Mouse (Mus musculus) thymus, postnatal 25 days (tissue): Measurements from ENCODE around the gene Dact1.

Source experiments
- DNase-seq: peaks from one replicate; pipeline ENCODE4 v3.0.0; 2022

Gene Dact1

DNA sequence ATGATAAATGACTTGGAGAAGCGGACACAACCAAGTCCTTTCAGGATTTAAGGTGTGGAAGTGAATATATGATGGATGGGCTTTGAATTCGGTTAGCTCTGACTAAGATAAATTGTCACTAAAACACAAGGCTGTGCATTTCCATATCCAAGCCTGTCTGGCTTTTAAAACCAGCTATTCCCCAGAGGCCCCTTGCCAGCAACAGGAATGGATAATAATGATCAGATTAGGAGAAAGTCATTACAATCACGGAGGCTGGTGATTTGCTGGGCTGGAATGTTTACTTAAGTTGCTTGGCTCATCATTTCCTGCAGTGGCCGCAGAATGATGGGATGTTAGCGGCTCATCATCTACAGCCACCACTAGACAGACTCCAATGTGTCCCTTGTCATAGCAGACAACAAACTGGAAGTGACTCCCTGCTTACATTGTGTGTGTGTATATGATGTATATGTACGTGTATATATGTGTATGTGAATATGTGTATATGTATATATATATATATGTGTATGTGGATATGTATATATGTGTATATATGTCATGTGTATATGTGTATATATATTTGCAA lies 28.3 kb downstream of the Dact1 start:
- no peak for DNase-seq

DNA sequence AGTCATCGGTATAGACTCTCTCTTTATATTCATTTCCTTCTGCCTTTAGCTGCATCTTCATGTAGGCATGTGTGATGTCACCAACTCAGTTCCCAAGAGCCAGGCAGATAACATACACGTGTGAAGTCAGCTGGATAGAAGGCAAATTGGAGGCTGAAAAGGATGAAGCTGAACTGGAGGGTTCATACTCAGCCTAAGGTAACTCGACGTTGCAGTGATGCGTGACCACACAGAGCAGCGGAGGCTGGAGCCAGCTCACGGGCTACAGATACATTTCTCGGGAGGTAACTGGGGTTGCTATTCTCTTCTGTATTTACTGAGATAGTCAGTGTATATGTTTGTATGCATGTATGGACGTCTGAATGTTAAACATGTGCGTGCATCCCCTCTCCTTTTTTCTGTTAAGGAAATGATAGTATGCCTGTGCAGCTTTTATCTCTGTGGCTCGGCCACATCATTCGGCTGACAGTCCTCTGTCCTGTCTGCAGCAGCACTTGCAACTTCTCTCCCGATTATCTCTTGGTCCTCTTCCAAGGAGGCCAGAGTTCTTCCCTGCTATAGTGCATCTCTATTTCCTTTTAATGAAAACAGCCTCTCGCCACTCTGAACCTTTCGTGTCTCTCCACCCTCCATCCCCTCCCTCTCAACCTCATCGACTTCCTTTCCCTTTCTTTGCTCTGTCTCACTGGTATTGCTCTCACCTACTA lies 29.6 kb downstream of the Dact1 start:
- no peak for DNase-seq

DNA sequence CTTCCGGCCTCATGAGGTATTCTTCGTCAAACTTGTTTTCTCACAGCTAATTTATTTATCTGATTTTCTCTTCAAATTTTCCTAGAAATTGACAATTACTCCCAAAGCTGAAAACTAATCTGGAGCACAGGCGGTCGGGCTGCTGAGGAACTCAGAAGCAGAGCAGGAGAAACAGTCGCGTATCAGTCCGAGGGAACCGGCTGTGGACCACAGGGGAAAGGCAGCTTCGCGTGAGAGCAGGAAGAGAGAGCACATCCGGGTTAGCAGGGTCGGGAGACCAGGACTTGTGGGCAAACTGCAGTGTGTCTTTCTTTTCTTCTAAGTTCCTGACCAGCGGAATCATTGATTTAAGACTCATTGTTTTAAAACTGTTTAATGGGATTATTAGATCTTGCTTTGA lies 32.7 kb downstream of the Dact1 start:
- peak; percentile 62 for DNase-seq

DNA sequence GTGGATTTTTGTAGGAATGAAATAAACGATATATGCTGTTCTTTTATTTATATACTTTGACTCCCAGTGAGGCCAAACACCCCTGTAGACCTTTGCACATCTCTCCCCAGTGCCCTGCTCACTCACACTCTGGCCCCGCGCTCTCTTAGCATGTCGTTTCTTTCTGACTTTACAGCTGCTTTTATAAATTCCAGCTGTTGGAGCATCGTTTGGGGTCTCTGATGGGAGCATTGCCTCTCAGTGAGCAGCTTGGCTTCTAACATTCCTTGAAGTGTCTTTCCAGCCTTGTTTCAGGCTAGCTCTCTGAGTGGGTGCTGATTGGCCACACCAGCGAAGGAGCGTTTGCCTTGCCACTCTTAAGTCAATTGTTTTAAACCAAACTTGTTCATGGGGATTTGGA lies 35.8 kb downstream of the Dact1 start:
- no peak for DNase-seq

DNA sequence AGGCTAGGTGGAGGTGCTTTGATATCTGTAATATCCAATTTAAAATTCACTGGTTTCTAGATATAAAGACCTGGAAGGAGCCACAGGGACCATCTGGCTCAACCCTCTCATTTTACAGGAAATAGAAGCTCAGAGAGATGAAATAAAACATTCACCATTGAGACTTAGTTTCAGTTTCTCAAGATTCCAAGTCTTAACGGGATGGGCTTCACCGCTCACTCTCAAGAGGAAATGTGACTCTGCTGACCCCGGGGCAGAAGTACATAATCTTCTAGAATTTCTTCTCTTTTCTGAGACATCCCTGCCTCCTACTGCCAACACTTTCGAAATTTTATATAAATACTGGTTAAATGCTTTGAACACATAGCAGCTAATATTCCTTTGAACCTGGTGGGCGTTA lies 36.4 kb downstream of the Dact1 start:
- no peak for DNase-seq

DNA sequence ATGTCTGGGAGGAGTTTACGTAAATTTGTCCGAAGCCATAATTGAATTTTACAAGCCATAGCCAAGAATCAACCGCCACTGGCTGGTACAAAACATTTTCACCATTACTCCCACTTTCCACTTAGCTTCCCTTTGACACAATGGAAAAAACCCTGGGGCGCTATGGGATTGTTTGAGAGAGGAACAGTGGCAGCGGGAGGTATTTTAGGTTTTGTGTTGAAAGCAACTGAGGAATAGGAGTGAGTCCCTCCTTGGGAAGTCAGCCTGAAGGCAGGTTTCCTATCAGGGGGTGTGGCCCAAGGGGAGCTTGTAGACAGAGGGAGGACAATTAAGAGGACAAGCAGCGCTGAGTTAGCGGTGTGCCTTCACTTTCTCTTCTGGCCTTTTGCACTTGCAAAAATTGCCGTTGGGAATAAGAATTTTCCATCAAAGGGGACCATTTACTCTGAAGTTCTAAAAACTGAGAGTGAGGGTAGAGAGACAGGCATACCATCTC lies 38.8 kb downstream of the Dact1 start:
- no peak for DNase-seq

DNA sequence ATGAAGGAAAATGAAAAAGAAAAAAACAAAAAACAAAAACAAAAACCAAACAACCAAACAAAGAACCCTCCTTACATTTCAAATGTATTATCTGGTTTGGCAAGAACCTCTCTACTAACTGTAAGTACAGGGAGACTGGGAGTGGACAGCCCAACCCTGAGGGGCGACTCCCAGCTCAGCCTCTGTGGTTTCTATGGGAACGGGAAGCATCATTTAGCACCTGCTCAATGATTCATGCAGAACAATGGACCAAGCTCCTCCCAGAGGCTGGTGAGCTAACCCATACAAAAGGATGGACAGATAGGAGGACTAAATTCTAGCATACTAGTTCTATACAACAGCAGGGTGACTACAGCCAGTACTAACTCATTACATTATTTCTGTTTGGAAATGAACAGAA lies 40.4 kb downstream of the Dact1 start:
- DNase-seq: no peak

DNA sequence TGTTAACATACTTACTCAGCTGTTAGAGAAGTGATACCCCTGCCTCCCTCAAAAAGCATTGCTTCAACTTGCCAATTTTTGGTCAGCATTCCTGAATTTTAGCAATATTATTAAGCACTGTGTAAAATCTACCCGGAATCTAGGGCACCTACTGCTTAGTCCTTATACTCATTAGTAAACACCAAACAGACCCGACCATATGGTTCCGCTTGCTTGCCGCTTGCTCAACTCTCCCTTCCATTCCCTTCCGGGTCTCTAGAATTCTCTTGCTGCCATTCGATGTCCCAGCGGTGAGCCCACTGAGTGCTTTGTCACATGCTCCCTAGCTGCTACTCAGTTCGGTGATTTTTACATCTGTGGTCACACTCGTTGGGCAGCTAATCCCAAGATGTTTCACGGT lies 45.0 kb downstream of the Dact1 start:
- no peak for DNase-seq

DNA sequence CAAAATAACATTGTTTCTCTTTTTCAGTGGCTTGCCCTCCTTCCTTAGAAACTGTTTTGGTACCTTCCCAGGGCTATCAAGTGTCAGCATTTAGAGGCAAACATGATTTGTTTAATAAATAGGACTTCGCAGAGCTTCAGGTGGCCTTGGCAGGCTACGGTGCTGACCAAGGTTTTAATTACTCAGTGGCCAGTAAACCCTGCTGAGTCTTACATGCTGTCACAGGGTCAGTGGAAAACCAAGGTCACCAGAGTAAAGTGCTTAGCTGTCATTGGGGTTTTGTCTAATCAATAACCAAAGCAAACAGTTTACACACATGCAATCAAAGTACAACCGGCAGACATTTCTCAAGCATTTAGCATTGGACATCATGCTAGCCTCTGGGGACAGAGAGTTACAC lies 45.4 kb downstream of the Dact1 start:
- DNase-seq: no peak

DNA sequence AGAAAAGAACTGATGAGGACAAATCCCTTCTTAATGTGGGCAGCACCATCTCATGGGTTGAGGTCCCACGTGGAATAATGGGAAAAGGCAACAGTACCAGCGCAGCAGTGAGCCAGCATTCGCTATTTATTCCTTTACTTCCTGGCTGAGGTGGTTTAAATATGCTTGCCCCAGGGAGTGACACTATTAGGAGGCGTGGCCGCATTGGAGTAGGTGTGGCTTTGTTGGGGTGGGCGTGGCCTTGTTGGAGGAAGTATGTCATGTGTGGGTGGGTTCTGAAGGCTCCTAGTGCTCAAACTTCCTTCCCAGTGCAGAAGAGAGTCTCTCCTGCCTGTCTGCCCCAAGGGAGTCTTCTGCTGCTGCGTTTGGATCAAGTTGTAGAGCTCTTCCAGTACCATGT lies 51.9 kb downstream of the Dact1 start:
- no peak for DNase-seq

DNA sequence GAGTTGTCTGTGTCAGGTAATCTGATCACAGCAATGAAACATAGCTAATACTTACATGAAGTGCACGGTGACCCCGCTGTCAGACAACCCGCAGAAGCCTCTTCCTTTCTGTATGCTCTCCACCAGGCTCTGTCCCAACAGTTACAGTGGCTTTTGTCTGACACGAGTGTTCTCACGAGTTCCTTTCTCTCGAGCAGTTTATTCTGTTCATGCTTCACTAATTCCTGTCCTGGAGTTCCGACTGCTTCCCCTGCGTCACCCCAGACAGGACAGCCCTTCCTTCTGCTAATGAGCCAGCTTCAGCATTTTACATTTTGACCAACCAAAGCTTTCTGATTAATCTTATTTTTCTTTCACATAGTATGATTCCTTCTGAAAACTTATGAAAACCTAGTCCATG lies 52.7 kb downstream of the Dact1 start:
- DNase-seq: no peak

DNA sequence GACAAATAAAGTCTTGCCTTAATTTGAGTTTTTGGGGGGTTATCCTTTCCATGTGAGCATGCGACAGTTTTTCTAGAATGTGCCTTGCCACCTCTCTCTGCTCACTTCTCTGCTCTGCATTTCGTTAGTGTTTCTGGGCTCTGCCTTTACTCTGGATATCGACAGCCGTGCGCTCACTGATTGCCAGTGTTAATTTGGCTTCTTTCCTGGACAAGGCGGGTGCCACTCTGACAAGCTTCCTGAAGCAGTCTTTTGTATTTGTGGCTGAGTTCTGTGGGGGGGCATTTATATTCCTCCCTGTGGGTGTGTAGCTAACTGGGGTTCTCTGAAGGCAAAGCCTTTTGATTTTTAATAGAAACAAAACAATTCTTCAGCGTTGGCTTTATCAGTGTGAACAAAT lies 54.4 kb downstream of the Dact1 start:
- no peak for DNase-seq

DNA sequence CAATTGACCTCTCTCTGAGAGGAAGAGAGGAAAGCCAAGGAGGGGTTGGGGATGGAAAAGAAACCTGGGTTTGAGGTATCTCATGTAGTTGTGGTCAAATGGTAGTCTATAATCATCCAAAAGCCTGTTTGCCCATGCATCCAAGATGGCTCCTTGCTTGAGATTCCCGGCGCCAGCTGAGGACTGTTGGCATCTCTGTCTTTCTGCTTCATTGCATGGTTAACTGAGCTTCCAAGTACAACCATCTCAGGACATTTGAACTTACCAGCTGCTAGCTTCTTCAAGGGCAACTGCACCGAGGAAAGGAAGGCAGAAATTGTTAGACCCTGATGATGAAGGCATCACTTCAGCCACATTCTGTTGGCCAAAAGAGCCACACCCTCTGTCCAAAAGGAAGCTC lies 54.8 kb downstream of the Dact1 start:
- no peak for DNase-seq

DNA sequence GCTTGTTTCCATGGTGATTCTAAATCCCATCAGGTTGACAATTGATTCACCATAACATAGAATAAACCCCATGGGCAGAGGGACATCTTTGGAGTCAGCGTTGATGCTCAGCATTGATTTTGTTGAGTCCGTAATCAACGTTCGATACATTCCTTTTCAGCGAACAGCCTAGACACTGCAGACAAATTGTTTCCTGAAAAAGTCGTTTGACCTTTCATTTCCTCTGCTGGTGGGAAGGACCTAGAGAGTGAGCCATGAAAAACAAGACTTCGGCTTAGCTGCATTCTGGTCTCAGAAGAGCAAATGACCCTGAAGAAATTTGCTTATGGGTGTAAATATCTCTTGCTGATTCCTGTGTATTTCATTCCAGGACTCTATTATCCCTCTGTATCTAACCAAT lies 55.5 kb downstream of the Dact1 start:
- DNase-seq: no peak

DNA sequence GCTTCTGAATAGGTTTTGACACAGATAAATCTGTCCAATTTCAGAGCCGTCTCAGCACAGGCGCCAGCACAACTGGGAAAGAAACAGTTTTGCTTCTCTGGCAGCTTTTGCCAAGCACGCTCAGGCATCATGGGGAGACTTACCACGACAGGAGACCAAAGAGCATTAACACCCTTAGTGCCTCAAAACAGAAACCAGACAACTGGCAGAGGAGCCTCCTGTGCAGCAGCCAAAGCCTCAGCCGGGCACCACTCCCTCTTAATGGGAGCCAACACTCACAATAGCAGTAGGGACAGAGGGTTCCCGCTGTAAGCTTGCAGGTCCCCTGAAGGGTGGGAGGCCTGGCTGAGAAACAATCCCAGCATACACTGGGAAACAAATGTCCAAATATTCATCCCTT lies 56.5 kb downstream of the Dact1 start:
- no peak for DNase-seq

DNA sequence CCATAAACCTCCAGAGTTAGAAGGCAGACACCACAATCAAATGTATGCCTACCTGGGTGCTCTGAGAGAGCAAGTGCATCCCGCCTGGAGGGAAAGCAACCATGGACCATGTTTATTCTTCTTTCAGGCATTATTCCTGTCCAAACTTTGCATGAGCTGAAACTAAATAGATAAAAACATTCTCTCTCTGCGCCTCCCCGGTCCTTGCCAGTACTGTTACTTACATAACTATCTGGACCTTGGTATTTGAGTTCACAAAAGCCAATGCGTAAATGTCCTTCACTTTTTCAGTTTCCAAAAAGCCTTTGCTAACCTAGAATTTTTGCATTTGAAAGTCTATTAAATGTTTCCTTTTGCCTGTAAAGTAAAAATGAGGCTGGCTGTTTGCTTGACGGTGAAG lies 58.9 kb downstream of the Dact1 start:
- DNase-seq: no peak
